Mouse (Mus musculus): Measurements from ENCODE around the gene Stk39. TPM values are rescaled to one million over a fixed set of nuclear protein-coding genes. Genes with fewer than 3 reads are reported as not detected.
A peak's percentile ranks its signal among the peaks of the same experiment; 100 is the strongest.

The Stk39 gene
- total RNA-seq, 2 experiments from 2014 or later = 67.5 to 80.3 TPM

DNA sequence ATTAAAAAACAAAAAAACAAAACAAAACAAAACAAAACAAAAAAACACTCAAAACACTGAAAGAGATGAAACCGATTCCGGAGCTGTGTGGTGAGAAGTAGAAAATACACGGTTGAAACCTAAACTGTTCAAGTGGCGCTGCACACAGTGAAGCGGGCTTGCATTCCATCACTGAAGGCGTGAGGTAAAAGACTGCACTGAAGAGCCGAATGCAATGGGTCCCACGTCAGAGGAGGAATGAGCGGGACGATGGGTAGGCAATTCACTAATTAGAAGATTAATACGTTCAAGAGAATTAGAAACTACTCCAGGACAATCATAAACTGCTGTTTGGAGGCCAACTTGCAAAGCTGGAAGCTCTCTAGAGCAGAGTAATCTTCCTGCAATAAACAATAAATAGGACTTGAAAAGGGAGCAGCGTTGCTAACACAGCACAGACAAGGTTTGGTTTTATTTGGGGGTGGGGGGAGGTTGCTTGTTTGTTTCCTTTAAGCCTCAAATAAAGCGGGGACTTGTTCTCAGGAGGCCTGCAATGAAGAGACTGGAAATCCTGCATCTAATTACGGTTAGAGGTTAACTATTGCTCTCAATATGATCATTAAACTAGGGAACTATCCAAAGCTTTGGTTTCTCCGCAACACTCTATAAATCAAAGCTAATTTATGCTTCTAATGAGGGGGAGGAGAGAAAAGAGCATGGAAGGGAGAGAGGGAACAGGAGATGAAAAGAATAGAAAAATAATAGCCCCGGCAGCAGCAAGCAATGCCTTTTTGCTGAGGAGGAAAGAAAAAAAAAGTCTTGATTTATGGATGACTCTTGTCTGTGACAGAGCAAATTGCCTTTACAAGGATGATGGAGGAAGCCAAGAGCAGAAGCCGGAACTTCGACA lies 67.5 kb downstream of the Stk39 start:
- no peak for DNase-seq
- intact Hi-C loops (cut with DNase I) = no loop called here

DNA sequence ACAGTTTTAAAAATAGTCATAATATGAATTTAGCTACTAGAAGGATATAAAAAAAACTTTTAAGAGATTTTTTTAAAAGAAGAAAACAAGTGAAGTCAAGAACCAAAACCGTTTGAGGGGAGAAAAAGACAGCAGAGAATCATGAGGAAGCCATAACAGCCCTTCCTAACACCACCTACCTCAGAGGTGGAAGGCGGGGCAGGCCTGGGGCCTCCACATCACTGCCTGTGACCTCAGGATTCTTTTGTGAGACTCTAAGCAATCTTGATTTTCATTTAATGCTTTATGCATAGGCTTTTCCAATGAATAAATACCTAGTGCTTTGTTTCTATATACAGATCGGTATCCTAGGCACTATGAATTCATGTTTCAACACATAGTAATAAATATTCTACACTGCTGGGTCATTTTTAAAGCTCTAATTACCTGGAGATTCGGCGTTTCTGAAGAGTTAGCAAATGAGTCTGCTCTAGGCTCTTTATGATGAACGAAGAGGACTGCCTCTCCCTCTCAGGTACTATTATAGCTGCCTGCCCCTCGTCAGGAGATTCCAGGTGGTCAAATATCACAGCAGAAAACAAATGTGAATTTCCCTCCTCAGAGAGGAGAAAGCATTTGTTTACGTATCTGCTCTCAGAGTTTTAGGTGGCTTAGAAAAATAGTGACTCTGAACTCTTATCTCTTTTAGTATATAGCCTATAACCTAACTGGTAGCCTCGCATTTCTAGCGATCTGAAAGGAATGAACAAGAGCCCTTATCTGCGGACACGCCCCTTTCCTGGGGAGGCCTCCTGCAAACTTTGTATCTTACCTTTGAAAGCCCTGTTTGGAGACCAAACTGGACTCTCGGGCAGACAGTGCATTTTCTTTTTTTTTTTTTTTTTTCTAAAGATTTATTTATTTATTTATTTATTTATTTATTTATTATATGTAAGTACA lies 78.2 kb downstream of the Stk39 start:
- intact Hi-C loops (cut with DNase I) = no loop called here
- DNase-seq = no peak

DNA sequence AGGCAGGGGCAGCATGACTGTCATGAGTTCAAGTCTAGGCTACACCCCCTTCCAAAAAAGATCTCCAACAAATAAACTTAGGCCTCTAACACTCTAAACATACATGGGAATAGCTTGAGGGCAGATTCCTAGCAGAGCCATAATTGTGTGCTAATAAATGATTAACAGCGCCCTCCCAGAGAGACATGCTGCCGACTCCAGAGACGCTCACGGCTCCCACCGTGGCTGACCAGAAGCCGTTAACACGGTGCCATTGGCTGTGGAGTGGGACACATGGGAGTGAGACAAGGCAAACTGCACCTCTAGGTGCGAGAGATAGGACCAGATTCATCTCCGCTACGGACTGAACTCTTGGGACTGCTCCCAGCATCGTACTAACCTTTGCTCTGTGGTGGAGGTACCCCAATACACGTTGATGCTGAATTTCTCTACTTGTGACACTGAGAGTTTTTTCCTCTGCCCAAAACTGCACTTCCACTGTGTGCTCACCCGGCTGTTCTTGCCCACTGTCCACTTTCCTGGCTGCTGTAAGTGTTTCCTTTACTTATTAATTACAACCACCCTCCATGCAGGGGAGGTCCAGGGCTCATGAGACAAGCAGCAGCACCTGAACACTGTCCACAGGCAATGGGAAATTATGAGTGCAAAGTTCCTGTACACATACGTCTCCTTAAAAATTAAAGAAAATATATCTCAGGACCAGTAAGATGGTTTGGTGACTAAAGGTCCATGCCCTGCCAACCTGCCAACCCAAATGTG lies 84.1 kb downstream of the Stk39 start:
- DNase-seq = no peak
- intact Hi-C loops (cut with DNase I) = no loop called here

DNA sequence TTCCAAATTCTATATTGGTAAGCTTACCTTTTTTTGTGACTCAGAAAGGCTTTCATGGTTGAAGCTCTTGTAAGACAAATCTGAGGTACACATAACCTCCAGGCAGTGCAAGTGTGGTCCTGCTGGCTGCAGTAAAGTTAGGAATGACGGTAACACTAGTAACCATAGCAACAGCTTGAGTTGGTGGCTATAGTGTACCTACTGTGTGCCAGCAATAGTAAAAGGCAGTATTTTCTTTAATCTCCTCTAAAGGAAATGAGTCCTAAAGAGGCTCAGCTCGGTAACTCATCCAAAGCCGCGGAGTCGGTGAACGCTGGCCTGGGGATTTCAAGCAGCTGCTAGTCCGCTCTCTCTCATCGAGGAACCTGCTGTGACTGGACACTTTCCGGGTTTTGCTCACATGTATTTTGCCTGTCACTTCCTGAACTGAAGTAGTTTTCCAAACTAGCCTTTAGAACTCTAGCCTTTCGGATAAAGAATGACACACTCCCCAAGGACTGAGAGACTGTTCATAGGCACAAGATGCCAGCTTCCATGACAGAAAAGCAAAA lies 85.7 kb downstream of the Stk39 start:
- DNase-seq = no peak
- intact Hi-C loops (cut with DNase I) = no loop called here

DNA sequence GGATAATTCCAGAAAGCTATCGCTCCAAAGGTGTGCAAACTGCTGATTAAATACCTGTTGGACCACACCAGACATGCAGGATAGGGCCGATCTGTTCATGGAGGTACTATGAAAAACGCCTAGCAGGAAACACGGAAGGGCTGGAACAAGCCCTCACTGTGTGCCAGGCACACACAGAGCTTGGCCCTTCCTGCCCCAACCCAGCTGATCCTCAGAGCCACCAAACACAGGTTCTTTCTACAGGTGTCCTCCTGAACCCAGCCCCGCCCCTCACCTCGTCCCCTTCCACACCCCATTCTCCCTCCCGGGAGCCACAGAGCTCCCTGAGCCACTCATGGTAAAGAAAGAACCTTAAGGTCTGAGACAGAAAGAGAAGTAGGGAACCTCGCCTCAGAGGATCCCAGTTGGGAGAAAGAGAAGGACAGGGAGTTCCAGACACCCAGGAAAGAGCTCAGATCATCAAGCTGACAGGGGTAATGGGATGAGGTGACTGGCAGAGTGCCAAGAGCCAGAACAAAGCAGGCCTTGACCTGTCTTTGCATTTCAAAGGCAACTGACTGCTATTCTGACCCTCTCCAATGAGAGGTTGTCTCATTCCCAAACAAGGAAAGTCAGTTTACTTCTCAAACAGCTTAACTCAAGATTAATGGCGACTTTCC lies 86.3 kb downstream of the Stk39 start:
- no peak for DNase-seq

DNA sequence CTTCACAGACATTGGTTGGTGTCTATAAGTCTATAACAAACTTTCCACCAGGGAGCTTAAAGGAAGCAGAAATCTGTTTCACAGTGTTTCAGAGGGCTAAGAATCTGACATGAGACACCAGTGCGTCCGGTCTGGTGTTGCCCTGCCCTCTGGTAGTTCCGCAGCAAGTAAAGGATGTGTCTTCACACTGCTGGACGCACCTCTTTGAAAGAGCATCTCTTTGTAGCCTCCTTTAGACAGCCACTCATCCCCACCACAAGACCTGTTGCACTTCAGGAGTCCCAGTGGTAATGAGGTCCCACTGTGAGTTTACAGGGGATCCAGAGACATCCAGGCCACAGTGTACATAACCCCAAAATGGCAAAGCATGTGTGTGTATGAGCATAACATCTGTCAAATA lies 88.1 kb downstream of the Stk39 start:
- DNase-seq = no peak
- intact Hi-C loops (cut with DNase I) = loop anchor here (5.0 kb wide), 1 partner anchor 33 kb away; no protein-coding TSS in a partner anchor

More for the DNA sequence above, 86.3 kb downstream of the Stk39 start:
- intact Hi-C loops (cut with DNase I) = no loop called here

DNA sequence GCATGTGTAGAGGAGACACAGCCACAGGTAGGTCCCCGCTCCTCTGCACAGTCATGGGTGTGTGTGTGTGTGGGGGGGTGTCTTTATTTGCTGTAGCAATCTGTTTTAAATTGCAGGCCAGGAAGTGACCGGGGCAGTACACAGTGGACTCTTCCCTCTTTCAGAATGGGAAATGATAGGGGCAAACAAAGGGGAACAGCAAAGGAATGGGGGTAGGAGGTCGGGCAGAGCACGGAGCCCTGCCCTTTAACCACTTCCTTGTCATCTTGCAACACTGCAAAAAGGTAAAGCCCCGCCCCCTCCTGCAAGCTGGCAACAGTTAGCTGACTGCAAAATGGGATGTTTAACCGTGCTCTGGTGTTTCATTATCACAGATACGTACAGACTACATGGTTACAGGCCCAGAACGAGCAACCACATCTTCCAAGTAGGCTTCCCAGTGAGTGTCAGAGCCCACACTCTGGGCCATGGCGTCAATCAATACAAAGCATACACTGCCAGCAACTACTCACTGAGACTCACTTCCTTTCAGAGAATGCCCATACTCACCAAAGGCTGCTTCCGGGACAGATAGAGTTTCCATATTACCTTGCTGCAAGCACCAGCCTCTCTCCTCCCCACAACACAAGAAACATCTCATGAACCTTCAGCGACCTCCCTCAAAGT lies 89.5 kb downstream of the Stk39 start:
- intact Hi-C loops (cut with DNase I) = loop anchor here (5.0 kb wide), 1 partner anchor 35 kb away; no protein-coding TSS in a partner anchor
- DNase-seq = no peak

DNA sequence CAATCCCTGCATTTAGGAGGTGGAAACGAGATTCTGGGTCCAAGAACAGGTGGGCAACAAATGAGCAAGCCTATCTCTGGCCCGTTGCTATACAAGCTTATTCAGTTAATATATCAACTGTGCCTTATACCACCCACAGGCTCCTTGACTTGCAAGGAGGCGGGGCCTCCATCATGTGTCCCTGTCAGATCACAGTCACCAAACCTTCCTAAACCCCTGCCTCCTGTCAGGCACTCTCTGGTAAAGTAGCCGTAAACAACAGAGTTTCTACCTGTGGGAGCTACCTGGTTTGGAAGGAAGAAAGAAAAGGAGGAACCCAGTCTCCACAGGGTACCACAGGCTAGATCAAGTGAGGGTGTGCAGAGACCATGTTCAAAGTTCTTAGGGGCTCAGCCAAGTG lies 90.2 kb downstream of the Stk39 start:
- no peak for DNase-seq

DNA sequence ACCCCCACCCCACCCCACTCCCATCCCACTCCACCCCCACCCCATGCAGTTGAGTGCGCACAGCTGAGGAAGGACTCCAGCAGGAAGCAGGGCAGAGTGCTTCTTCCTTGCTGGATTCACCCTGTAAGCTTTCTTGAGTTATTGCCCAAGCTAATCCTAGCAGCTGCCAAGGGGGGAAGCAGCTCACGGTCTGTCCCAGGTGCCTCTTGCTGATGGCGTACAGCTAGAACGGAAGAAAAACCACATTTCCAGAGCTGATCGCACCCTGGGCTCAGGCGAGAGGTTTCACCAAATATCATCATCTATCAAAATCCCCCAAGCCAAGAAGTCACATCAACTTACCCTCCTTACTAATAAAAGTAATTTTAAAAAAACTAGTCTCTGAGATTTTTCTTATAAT lies 90.9 kb downstream of the Stk39 start:
- intact Hi-C loops (cut with DNase I) = loop anchor here (5.0 kb wide), 1 partner anchor 36 kb away; no protein-coding TSS in a partner anchor
- no peak for DNase-seq

More for the DNA sequence above, 90.2 kb downstream of the Stk39 start:
- intact Hi-C loops (cut with DNase I) = loop anchor here (5.0 kb wide), 1 partner anchor 35 kb away; no protein-coding TSS in a partner anchor

DNA sequence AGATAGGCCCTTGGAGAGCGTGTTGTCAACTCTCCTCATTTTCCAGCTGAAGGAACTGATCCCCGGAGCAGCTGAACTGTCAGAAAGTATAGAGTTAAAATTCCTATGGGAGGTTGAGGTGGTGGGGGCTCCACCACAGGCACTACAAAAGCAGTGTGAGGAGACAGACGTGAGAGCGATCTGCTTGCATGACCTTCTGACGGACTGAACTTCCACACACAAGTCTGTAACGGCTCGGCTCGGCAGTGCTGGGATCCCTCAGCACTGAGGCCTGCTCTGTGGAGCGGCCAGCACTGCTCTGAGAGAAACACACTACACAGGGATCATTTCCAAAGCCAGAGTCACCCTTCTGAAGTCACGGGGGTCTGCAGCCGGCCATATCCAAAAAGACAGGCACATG lies 92.4 kb downstream of the Stk39 start:
- no peak for DNase-seq
- intact Hi-C loops (cut with DNase I) = loop anchor here (5.0 kb wide), 2 partner anchors 38 to 88 kb away; no protein-coding TSS in a partner anchor

DNA sequence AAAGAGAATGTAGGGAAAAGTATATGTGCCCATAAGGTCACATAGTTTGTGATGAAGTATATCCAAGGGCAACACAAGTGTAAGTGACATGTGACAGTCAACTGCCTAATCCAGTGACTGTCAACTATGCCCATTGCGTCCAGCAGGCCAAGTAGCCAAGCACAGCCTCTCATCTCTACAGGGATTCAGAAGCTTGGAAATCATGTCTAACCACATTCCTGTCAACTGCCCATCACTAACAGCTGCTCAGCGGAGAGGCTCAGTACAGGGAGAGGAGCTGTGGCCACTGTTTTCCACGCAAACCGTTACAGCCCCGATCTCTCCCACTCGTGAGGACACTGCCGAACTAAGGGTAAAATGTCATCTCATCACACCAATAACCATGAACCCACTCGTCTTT lies 93.7 kb downstream of the Stk39 start:
- intact Hi-C loops (cut with DNase I) = loop anchor here (5.0 kb wide), 1 partner anchor 89 kb away; no protein-coding TSS in a partner anchor
- peak in 1 of 2 experiments; percentile 42 for DNase-seq

DNA sequence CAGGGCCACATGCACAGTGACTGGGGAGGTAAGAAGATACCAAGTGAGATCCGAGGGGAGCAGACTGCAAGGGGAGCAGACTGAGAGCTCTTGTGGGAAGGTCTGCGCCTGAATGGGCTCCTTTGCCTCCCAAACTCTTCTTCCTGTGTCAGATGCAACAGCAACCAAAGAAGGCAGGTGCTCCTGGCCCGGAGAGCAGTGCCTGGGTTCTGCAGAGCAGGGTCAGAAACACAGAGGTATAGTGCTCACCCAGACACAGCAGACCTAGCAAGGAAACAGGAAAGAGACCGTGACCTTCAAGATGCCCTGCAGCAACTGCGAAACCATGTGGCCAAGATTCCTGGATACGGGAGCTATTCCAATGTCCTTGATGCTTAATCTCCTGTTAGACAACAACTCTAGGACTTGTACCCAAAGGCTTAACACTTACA lies 94.8 kb downstream of the Stk39 start:
- peak in 1 of 2 experiments; percentile 25 for DNase-seq
- intact Hi-C loops (cut with DNase I) = loop anchor here (2.0 to 5.0 kb wide), 2 partner anchors 54 to 90 kb away; no protein-coding TSS in a partner anchor

DNA sequence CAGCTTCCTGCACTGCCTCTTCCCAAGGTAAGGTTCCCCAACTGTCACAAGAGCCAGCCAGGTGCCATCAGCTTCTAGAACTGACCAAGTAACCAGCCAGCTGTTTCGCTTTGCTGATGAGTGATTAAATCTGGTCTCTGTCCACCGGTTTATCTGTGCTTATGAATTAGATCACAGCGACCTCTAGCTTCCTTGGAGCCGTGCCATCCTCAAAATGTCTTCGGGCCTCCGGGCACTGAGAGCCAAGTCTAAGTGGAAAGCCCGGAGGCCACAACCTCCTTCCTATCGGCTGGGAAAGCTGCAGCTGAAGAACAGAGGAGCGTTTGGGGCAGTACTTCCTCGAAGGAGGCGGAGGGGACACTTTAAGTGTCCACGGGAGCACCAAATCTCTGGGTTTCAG lies 95.4 kb downstream of the Stk39 start:
- DNase-seq = peak; percentile 65 to 72
- intact Hi-C loops (cut with DNase I) = loop anchor here (2.0 to 5.0 kb wide), 2 partner anchors 54 to 91 kb away; no protein-coding TSS in a partner anchor

DNA sequence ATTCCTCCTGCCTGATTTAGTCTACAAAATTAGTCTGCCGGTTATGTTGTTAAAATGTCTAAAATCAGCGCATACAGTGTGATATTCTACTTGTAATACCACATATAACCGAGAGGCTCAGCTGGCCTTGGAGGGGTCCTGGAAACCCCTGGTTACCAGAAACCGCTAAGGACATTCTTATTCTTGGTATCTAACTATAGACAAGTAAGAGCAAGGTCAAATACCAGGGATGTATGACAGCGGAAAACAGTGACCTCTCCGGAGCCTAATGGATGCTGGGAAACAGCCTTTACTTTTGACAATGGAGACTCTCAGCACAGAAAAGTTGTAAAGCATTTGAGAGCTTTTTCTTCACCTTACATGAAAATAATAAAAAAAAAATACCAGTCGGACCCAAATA lies 97.9 kb downstream of the Stk39 start:
- DNase-seq = no peak
- intact Hi-C loops (cut with DNase I) = no loop called here

DNA sequence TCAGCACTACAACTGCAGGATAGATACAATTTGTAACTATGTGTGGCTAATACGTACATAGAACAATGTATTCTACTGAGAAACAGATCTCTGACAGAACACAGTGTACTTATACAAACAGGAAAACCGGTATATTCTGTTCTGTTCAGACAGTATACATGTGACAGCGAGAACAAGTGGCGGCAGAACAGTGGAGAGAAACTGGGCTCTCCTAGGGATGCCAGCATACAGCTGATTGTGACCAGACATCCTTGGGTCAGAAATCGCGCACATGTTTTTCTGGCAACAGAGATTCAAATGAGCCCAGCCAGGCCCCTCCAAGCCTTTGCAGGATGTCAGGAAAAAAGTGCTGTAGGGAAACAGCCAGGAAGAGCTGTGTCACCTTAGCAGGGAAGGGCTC lies 100.2 kb downstream of the Stk39 start:
- no peak for DNase-seq
- intact Hi-C loops (cut with DNase I) = no loop called here

DNA sequence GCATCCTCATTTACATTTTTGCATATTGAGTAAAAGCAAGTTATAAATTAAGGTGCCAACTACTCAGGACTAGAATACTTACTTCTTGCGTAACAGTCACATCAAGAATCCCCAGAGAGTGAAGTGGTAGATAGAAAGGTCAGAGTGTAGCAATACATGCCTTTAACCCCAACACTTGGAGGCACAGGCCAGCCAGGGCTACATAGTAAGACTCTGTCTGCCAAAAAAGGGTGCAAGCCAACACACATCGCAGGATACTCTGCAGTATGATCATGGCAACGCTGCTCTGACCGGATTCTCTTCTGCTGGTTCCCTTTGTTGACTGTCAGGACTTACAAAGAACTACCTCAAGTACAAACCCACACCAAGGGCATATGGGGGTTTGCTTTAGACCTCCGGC lies 101.7 kb downstream of the Stk39 start:
- intact Hi-C loops (cut with DNase I) = no loop called here
- DNase-seq = no peak

DNA sequence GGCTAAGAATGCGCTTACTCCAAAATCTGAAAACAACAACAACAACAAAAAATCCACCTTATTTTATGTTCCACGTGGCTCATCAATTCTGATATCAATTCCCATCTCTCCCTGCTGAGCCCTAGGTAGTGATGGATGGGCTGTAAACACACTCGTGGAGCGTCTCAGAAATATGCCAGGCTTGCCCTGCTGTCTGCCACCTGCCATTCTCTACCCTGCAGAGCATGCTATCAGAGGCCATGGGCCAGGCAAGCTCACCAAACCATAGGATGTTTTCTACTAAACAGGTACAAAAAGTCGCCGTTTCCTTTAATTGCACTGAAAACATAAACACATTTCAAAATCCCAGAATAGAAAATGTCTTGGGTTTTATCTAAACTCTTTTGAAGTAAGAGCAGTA lies 103.0 kb downstream of the Stk39 start:
- intact Hi-C loops (cut with DNase I) = no loop called here
- no peak for DNase-seq

DNA sequence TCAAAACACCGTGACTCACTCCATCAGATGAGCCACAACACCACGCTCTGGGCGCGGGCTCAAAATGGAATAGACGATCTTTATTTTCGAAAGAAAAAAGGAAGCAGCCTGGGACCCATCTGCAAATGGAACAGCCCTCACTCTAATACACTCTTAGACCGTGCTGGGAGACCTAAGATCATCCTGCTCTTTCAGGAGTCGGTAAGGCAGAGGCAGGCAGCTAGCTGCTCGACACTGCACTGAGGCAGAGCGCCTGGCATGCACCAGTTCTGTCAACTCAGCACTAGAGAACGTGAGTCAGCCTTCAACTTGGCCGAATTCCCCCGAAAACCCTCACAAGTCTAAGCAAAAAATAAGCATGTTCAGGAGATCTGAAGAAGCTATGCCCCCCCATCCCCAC lies 104.1 kb downstream of the Stk39 start:
- intact Hi-C loops (cut with DNase I) = no loop called here

DNA sequence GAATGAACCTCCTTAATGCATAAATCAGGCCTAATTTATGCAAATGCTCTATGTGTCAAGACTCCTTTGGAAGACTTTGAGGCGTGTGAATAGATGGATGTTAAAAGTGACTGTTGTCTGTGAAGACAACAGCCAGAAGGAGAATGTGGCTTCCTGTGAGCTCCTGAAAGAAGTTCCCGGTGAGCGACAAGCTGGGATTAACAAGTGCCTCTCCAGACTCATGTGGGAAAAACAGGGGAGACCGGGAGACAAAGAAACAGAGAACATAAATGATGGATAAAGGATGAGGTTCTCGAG lies 105.2 kb downstream of the Stk39 start:
- intact Hi-C loops (cut with DNase I) = no loop called here
- DNase-seq = no peak

More for the DNA sequence above, 104.1 kb downstream of the Stk39 start:
- no peak for DNase-seq

Measured in heart, postnatal 36 days (tissue).